Mouse (Mus musculus) hindbrain, postnatal 0 days (tissue): ENCODE measurements around the gene Lsm14b. TPM values are rescaled to one million over a fixed set of nuclear protein-coding genes. Genes with fewer than 3 reads are reported as not detected.
A peak's percentile ranks its signal among the peaks of the same experiment; 100 is the strongest.

ENCODE experiments used
- ATAC-seq: fragments of 200-750 bp; cut with Nextera tagmentation; 2 replicates; pipeline ENCODE4 v1.8.0; 2017; ENCODE audit warnings: mild to moderate bottlenecking, moderate TSS enrichment, moderate library complexity
- DNase-seq: peaks from one replicate; pipeline ENCODE4 v3.0.0-alpha.2; 2015; ENCODE audit warnings: low spot score
- H3K27ac ChIP-seq: fragments of 300-500 bp; sonication (generic); 2 replicates; pipeline ENCODE4 v1.5.1; 2014; ENCODE audit warnings: mild to moderate bottlenecking
- H3K27me3 ChIP-seq: fragments of 300-500 bp; sonication (generic); 2 replicates; pipeline ENCODE4 v1.6.1; 2014; ENCODE audit warnings: low read length, mixed read lengths; ENCODE audit not compliant: insufficient read depth
- H3K36me3 ChIP-seq: fragments of 300-500 bp; sonication (generic); 2 replicates; pipeline ENCODE4 v1.6.1; 2014; ENCODE audit warnings: low read length, mixed read lengths; ENCODE audit not compliant: insufficient read depth
- H3K4me1 ChIP-seq: fragments of 300-500 bp; sonication (generic); 2 replicates; pipeline ENCODE4 v1.6.1; 2014; ENCODE audit warnings: antibody characterized with exemption, low read length, mixed read lengths; ENCODE audit not compliant: insufficient read depth
- H3K4me2 ChIP-seq: fragments of 300-500 bp; sonication (generic); 2 replicates; pipeline ENCODE4 v1.6.1; 2014; ENCODE audit warnings: low read depth, mild to moderate bottlenecking, low read length, moderate library complexity, mixed read lengths
- H3K4me3 ChIP-seq: fragments of 300-500 bp; sonication (generic); 2 replicates; pipeline ENCODE4 v1.5.1; 2014; ENCODE audit warnings: low read length
- H3K9ac ChIP-seq: fragments of 300-500 bp; sonication (generic); replicated peaks from 2 replicates; pipeline ENCODE4 v1.6.1; 2014; ENCODE audit warnings: mild to moderate bottlenecking, low read length, moderate library complexity, mixed read lengths
- H3K9me3 ChIP-seq: fragments of 300-500 bp; sonication (generic); 2 replicates; pipeline ENCODE4 v1.6.1; 2016; ENCODE audit warnings: low read length, mixed read lengths
- CTCF ChIP-seq: IDR thresholded peaks from 2 replicates; pipeline ENCODE4 v1.5.1; 2016; ENCODE audit warnings: antibody characterized with exemption, control low read depth, low read depth
- WGBS: fragments of 180-500 bp; shearing (Covaris S2); extraction: QIAGEN DNeasy Blood & Tissue Kit; methylation state at CpG from one replicate; pipeline ENCODE4 v1.1.7; 2014; 5-methylcytosine and 5-hydroxymethylcytosine counted together
- polyA plus RNA-seq: library from polyadenylated mRNA; unstranded; fragments of >200 nt; fragmentation: Nextera tagmentation; extraction: Ambion mirVana; gene quantifications from 2 replicates; pipeline ENCODE4 v1.2.1, GENCODE M21; 2015
- total RNA-seq: library from RNA; depleted of rRNA; stranded (reverse); fragments of >200 nt; gene quantifications from 2 replicates; pipeline ENCODE4 v1.2.3, GENCODE M21; 2014

Lsm14b gene
- total and polyA plus RNA-seq, 2 experiments from 2014 or later: 21.3 to 88.2 TPM

DNA sequence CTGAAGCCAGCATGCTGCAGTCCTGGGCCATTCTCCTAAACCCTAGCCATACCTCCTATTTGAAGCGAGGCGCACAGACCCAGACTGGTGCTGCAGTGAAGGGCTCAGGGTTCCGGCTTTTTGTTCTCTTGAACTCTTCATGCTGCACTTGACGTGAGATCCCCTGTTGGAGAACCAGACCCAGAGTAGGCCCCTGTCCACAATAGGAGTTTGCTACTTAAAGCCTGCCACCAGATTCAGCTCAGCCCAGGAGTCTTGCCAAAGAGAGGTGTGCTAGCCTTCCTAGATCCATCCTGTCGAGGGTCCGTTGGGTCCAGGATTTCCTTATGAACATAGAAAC lies 1.0 kb downstream of the Lsm14b start:
- Histone ChIP-seq H3K9ac (peak overlapping the region; percentile 87), H3K27ac (peak overlapping the region; percentile 95), H3K36me3 (peaks cover 26% of the 10 kb centered on the region), H3K4me1 (peaks cover 17% of the 10 kb centered on the region), H3K4me2 (peak overlapping the region; percentile 92), H3K27me3 (no peaks in the 10 kb centered on the region), H3K9me3 (no peaks in the 10 kb centered on the region), H3K4me3 (peak overlapping the region; percentile 97)
- TF ChIP-seq CTCF: no peak
- ATAC-seq (no peak), DNase-seq (no peak)
- 3% methylated on average over 6 of the region's 6 CpGs for WGBS

DNA sequence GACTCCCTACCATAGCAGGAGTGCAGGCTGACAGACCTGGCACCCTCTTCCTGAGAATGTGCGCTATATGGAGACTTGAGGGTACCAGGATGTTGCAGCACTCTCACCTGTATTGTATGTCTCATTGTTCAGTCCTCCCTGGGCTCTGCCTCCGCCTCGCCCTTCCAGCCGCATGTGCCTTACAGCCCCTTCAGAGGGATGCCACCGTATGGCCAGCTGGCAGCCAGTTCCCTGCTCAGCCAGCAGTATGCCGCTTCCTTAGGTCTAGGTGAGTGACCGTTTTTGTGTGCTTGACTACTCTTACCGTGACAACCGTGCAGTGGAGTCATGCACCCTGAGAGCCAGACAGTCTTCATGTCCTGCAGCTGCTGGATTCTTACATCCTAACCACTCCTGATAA lies 3.0 kb downstream of the Lsm14b start:
- peak overlapping the region; percentile 87; the same call in 1 of the 2 replicates for H3K9ac ChIP-seq
- H3K27ac ChIP-seq: no peak overlapping the region
- no peak for TF ChIP-seq CTCF
- H3K27me3 ChIP-seq: no peaks in the 10 kb centered on the region
- no peaks in the 10 kb centered on the region for H3K9me3 ChIP-seq
- DNase-seq (no peak), ATAC-seq (no peak)
- H3K4me1 ChIP-seq: peaks cover 17% of the 10 kb centered on the region
- 52% methylated on average over 9 of the region's 9 CpGs for WGBS
- H3K4me2 ChIP-seq: peak overlapping the region; percentile 92
- H3K4me3 ChIP-seq: peak overlapping the region; percentile 97; the same call in 1 of the 2 replicates
- peaks cover 43% of the 10 kb centered on the region for H3K36me3 ChIP-seq

DNA sequence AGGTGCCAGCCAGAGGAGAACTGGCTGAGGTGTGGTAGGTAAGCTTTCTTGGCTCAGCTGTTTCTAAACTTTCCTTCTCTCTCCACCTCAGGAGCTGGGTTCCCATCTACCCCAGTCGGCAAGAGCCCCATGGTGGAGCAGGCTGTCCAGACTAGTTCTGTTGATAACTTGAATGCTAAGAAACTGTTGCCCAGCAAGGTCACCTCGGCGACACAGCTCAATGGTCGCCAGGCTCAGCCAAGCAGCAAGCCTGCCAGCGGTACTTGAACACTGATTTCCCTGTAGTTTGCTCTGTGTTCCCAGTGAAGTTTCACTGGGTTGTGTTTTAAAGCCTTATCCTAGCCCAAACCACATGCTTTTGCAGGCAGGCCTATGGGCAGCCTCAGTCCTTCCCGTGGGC lies 6.5 kb downstream of the Lsm14b start:
- Histone ChIP-seq H3K36me3 (peaks cover 72% of the 10 kb centered on the region), H3K4me2 (no peak overlapping the region), H3K9me3 (no peaks in the 10 kb centered on the region), H3K9ac (no peak overlapping the region), H3K27me3 (no peaks in the 10 kb centered on the region), H3K4me1 (peaks cover 15% of the 10 kb centered on the region), H3K27ac (no peak overlapping the region), H3K4me3 (no peak overlapping the region)
- TF ChIP-seq CTCF: no peak
- no peak for ATAC-seq
- DNase-seq: no peak
- WGBS: 83% methylated on average over 6 of the region's 6 CpGs

DNA sequence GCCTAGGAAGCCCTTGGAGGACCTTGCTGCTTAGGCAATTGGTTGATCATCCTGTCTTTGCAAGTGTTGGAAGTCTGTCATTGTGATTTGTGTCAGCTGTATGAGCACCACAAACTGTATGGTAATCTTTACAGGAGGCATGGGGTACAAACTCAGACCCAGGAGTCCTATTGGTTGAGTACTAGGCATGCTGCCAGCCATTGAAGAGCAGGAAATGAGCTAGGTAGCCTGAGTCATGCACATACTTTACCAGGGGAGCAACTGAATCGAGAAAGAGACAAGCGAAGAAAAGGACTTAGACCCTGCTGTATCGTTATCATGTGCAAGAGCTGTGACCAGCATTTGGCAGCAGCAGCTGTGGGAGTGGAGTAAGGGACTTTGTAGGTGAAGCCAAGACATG lies 8.1 kb downstream of the Lsm14b start:
- Histone ChIP-seq H3K27me3 (no peaks in the 10 kb centered on the region), H3K4me1 (no peaks in the 10 kb centered on the region), H3K4me3 (no peak overlapping the region), H3K27ac (no peak overlapping the region), H3K9ac (no peak overlapping the region), H3K4me2 (no peak overlapping the region), H3K9me3 (no peaks in the 10 kb centered on the region), H3K36me3 (peaks cover 84% of the 10 kb centered on the region)
- TF ChIP-seq CTCF: no peak
- no peak for DNase-seq
- ATAC-seq: no peak
- 70% methylated on average over 3 of the region's 3 CpGs for WGBS

DNA sequence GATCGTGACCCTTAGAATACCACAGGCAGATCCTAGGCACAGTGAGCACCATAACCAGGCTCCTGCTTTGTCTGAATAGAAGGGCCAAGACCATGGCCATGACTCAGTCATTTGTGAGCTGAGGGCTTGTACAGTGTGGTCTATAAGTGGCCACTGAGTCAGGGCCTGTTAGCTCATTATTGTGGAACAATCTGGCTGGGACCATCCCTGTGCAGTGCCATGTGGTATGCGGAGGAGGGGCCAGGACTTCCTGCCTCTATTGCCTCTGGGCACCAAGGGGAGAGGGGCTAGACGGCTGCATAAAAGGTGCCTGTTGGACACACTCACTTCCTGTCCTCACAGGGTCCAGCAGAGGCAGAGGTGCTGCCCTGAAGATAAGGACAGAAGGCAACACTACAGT lies 9.2 kb downstream of the Lsm14b start:
- no peak for DNase-seq
- H3K9ac ChIP-seq: no peak overlapping the region
- no peaks in the 10 kb centered on the region for H3K9me3 ChIP-seq
- H3K27me3 ChIP-seq: no peaks in the 10 kb centered on the region
- H3K4me1 ChIP-seq: no peaks in the 10 kb centered on the region
- H3K4me2 ChIP-seq: no peak overlapping the region
- no peak; the same call in 1 of the 2 replicates for ATAC-seq
- no peak for TF ChIP-seq CTCF
- peaks cover 86% of the 10 kb centered on the region for H3K36me3 ChIP-seq
- H3K27ac ChIP-seq: no peak overlapping the region
- WGBS: 66% methylated on average over 3 of the region's 3 CpGs
- H3K4me3 ChIP-seq: no peak overlapping the region

DNA sequence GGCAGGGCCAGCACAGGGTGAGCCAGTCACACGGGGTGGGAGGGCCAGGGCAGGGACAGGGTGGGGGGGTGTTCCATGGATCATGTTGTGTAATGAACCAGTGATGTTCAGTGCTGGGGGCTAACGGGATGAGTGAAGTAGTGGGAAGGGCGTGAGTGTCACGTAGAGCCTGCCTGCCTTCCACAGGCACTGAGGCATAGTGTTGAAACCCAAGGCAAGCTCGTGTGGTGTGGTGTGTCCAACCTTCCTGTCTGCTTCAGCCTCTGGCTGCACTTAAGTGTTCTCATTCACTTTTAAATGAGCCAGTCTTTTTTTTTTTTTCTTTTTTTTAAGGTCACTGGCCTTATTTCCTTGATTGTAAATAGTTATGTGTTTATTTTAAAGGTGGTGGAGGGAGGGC lies 10.0 kb downstream of the Lsm14b start:
- 62% methylated on average over 5 of the region's 5 CpGs for WGBS
- TF ChIP-seq CTCF: no peak
- H3K27ac ChIP-seq: no peak overlapping the region
- no peaks in the 10 kb centered on the region for H3K27me3 ChIP-seq
- no peaks in the 10 kb centered on the region for H3K4me1 ChIP-seq
- H3K4me3 ChIP-seq: no peak overlapping the region
- ATAC-seq (no peak), DNase-seq (no peak)
- no peaks in the 10 kb centered on the region for H3K9me3 ChIP-seq
- no peak overlapping the region for H3K9ac ChIP-seq
- H3K4me2 ChIP-seq: no peak overlapping the region
- peaks cover 79% of the 10 kb centered on the region for H3K36me3 ChIP-seq

DNA sequence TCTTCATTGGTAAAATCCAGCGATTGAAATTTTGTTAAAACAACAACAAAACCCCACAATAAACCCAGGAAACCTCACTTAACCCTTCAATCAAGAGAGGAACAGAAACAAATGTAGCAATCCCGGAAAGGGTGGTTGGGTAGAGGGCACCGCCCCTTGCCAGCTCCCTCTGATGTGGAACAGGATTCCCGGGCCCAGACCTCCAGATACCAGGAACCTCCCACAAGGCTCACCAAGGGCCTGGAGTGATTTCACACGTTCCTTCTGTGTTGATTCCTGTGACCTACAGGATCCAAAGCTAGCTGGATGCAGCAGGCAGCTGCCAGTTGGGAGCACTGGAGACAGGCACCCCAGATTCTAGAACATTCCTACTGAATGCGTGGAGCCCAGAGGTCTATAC lies 15.6 kb downstream of the Lsm14b start:
- H3K4me1 ChIP-seq: peaks cover 20% of the 10 kb centered on the region
- peaks cover 33% of the 10 kb centered on the region for H3K36me3 ChIP-seq
- DNase-seq: no peak
- no peak for TF ChIP-seq CTCF
- H3K9ac ChIP-seq: no peak overlapping the region
- 58% methylated on average over 6 of the region's 6 CpGs for WGBS
- no peak overlapping the region for H3K27ac ChIP-seq
- H3K4me2 ChIP-seq: peak overlapping the region; percentile 70
- no peaks in the 10 kb centered on the region for H3K9me3 ChIP-seq
- no peaks in the 10 kb centered on the region for H3K27me3 ChIP-seq
- ATAC-seq: no peak
- no peak overlapping the region; the same call in 1 of the 2 replicates for H3K4me3 ChIP-seq
